Mouse (Mus musculus): ENCODE measurements around the gene Eva1c. TPM values are rescaled to one million over a fixed set of nuclear protein-coding genes. Genes with fewer than 3 reads are reported as not detected.

The Eva1c gene
- total RNA-seq, 2 experiments from 2014 or later: 1.8 to 1.9 TPM

GRCm38 (mm10) chr16:90893019-90893418 lies 66.5 kb downstream of the Eva1c start:
- intact Hi-C loops (cut with DNase I): no loop called here
- no peak for DNase-seq (ENCODE audit: extremely low spot score in 1 of 2, low spot score in 2 of 2)

GRCm38 (mm10) chr16:90893792-90894191 lies 67.3 kb downstream of the Eva1c start:
- no peak for DNase-seq (ENCODE audit: extremely low spot score in 1 of 2, low spot score in 2 of 2)
- intact Hi-C loops (cut with DNase I): no loop called here

- intact Hi-C loops (cut with DNase I): no loop called here
- DNase-seq (ENCODE audit: extremely low spot score in 1 of 2, low spot score in 2 of 2): no peak
Measured at GRCm38 (mm10) chr16:90897651-90898050, 71.1 kb downstream of the Eva1c start.

GRCm38 (mm10) chr16:90899498-90899897 lies 73.0 kb downstream of the Eva1c start:
- DNase-seq (ENCODE audit: extremely low spot score in 1 of 2, low spot score in 2 of 2): no peak
- intact Hi-C loops (cut with DNase I): no loop called here

- intact Hi-C loops (cut with DNase I): no loop called here
- no peak for DNase-seq (ENCODE audit: extremely low spot score in 1 of 2, low spot score in 2 of 2)
Measured at GRCm38 (mm10) chr16:90901364-90901763, 74.8 kb downstream of the Eva1c start.

GRCm38 (mm10) chr16:90903300-90903699 lies 76.8 kb downstream of the Eva1c start:
- no peak for DNase-seq (ENCODE audit: extremely low spot score in 1 of 2, low spot score in 2 of 2)
- intact Hi-C loops (cut with DNase I): no loop called here

GRCm38 (mm10) chr16:90907250-90907649 lies 80.7 kb downstream of the Eva1c start:
- intact Hi-C loops (cut with DNase I): no loop called here
- no peak for DNase-seq (ENCODE audit: extremely low spot score in 1 of 2, low spot score in 2 of 2)

GRCm38 (mm10) chr16:90910855-90911533 lies 84.5 kb downstream of the Eva1c start:
- no peak for DNase-seq (ENCODE audit: extremely low spot score in 1 of 2, low spot score in 2 of 2)
- intact Hi-C loops (cut with DNase I): no loop called here

GRCm38 (mm10) chr16:90911766-90912165 lies 85.2 kb downstream of the Eva1c start:
- no peak for DNase-seq (ENCODE audit: extremely low spot score in 1 of 2, low spot score in 2 of 2)
- intact Hi-C loops (cut with DNase I): no loop called here

GRCm38 (mm10) chr16:90916040-90916481 lies 89.5 kb downstream of the Eva1c start:
- intact Hi-C loops (cut with DNase I): no loop called here
- no peak for DNase-seq (ENCODE audit: extremely low spot score in 1 of 2, low spot score in 2 of 2)

- intact Hi-C loops (cut with DNase I): no loop called here
- no peak for DNase-seq (ENCODE audit: extremely low spot score in 1 of 2, low spot score in 2 of 2)
Measured at GRCm38 (mm10) chr16:90917156-90917555, 90.6 kb downstream of the Eva1c start.

- DNase-seq (ENCODE audit: extremely low spot score in 1 of 2, low spot score in 2 of 2): peak in 1 of 2 experiments; percentile 46
- intact Hi-C loops (cut with DNase I): no loop called here
Measured at GRCm38 (mm10) chr16:90921471-90922159, 95.1 kb downstream of the Eva1c start.

- intact Hi-C loops (cut with DNase I): loop anchor here (5.0 kb wide), 2 partner anchors 92 to 612 kb away; no protein-coding TSS in a partner anchor
- peak in 1 of 2 experiments; percentile 71 for DNase-seq (ENCODE audit: extremely low spot score in 1 of 2, low spot score in 2 of 2)
Measured at GRCm38 (mm10) chr16:90924606-90925370, 98.3 kb downstream of the Eva1c start.

- intact Hi-C loops (cut with DNase I): loop anchor here (5.0 kb wide), 2 partner anchors 93 to 613 kb away; no protein-coding TSS in a partner anchor
Measured at GRCm38 (mm10) chr16:90925461-90925860, 98.9 kb downstream of the Eva1c start.

GRCm38 (mm10) chr16:90927446-90927845 lies 100.9 kb downstream of the Eva1c start:
- DNase-seq (ENCODE audit: extremely low spot score in 1 of 2, low spot score in 2 of 2): no peak
- intact Hi-C loops (cut with DNase I): loop anchor here (5.0 kb wide), 2 partner anchors 95 to 615 kb away; no protein-coding TSS in a partner anchor

More at GRCm38 (mm10) chr16:90925461-90925860, 98.9 kb downstream of the Eva1c start:
- peak; percentile 57 to 75 for DNase-seq (ENCODE audit: extremely low spot score in 1 of 2, low spot score in 2 of 2)

GRCm38 (mm10) chr16:90933534-90934176 lies 107.1 kb downstream of the Eva1c start:
- no peak for DNase-seq (ENCODE audit: extremely low spot score in 1 of 2, low spot score in 2 of 2)
- intact Hi-C loops (cut with DNase I): no loop called here

- peak; percentile 47 to 83 for DNase-seq (ENCODE audit: extremely low spot score in 1 of 2, low spot score in 2 of 2)
- intact Hi-C loops (cut with DNase I): no loop called here
Measured at GRCm38 (mm10) chr16:90934193-90934686, 107.7 kb downstream of the Eva1c start.

- peak; percentile 93 to 96 for DNase-seq (ENCODE audit: extremely low spot score in 1 of 2, low spot score in 2 of 2)
- intact Hi-C loops (cut with DNase I): no loop called here
Measured at GRCm38 (mm10) chr16:90934687-90935328, 108.3 kb downstream of the Eva1c start, which contains the start of gene Cfap298. Cfap298 (minus strand) TSS chr16:90935114.
